Mouse (Mus musculus): ENCODE measurements at regions not wholly inside any gene's neighbourhood (a gene's known extent, or its start where the extent isn't known, plus 50 kb on each side); places are given as distances from the start of the nearest gene placed in this dataset.

DNA sequence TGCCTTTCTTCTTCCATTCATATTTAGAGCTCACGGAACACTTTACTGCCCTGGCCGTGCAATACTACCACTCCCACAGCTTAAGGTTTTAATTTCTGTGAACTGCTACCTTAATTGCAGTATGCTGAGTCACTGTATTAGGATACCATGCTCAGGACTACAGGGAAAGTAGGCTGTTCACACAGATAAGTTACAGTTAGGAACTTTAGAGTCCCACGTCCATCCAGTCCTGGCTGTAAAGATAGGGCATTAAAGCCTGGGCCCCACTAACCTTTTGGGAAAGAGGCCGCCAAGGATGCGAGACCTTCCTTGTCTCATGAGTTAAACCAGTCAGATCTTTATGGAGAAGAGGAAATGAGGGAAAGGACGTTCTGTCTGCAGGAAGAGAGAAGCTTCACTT, 574.6 kb downstream of the Stpg2 start:
- Histone ChIP-seq H3K9me3 (replicated peaks) (no peaks in the 10 kb centered on the region), H3K4me2 (no peak overlapping the region), H3K36me3 (replicated peaks) (no peaks in the 10 kb centered on the region), H3K9ac (no peak overlapping the region), H3K27ac (replicated peaks) (no peak overlapping the region), H3K4me3 (replicated peaks) (no peak overlapping the region), H3K4me1 (replicated peaks) (no peaks in the 10 kb centered on the region), H3K27me3 (no peaks in the 10 kb centered on the region)
- peak; percentile 28; the same call in 1 of the 2 replicates for ATAC-seq (ENCODE audit: insufficient read depth)
- 44% methylated on average over 6 of the region's 6 CpGs for WGBS (ENCODE audit: insufficient replicate concordance)

DNA sequence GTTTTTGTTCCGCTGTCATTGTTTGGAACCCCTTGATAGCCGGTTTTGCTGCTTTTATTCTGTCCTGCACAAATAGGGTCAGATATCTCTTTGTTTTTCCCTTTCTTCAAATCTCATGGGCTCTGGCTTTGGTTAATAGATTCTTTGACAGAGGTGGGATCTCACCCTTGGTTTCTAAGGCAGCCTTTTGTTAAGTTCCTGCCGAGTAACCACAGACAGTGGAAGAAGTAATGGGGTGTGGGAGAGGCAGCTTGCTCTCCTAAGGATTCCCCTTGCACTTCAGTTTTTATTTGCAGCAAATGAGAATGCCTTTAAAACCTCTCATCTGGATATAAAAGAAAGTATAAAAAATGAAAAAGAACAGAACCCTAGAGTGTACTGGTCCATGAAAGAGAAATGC, 577.9 kb downstream of the Stpg2 start:
- no peak overlapping the region for H3K9ac ChIP-seq
- H3K9me3 ChIP-seq (replicated peaks), result no peaks in the 10 kb centered on the region
- no peak overlapping the region for H3K4me3 ChIP-seq (replicated peaks)
- H3K4me1 ChIP-seq (replicated peaks), result no peaks in the 10 kb centered on the region
- H3K4me2 ChIP-seq, result no peak overlapping the region
- WGBS (ENCODE audit: insufficient replicate concordance), result 66% methylated on average over 3 of the region's 3 CpGs
- no peak for ATAC-seq (ENCODE audit: insufficient read depth)
- no peaks in the 10 kb centered on the region for H3K27me3 ChIP-seq
- no peak overlapping the region for H3K27ac ChIP-seq (replicated peaks)
- H3K36me3 ChIP-seq (replicated peaks), result no peaks in the 10 kb centered on the region

DNA sequence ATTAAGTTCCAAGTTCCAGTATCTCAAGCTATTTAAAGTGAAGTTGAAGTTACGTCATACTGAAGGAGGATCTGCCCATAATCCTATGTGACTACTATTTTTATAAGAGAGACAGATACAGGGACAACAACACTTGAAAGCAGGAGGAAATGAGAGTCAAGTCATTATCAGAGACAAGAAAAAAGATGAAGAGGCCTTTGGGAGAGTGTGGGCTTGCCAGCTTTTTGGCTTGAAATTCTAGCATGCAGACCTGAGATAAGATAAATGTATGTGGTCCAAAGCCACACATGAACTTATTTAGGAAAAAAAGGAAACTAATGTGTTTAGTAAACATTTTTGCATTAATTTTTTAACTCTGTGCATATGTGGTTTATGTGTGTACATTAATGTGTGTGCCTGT, 581.0 kb downstream of the Stpg2 start:
- Histone ChIP-seq H3K9ac (no peak overlapping the region), H3K4me1 (replicated peaks) (no peaks in the 10 kb centered on the region), H3K4me2 (no peak overlapping the region), H3K9me3 (replicated peaks) (no peaks in the 10 kb centered on the region), H3K27me3 (no peaks in the 10 kb centered on the region), H3K4me3 (replicated peaks) (no peak overlapping the region), H3K27ac (replicated peaks) (no peak overlapping the region), H3K36me3 (replicated peaks) (no peaks in the 10 kb centered on the region)
- no peak for ATAC-seq (ENCODE audit: insufficient read depth)
- 30% methylated on average over 1 of the region's 1 CpGs for WGBS (ENCODE audit: insufficient replicate concordance)

DNA sequence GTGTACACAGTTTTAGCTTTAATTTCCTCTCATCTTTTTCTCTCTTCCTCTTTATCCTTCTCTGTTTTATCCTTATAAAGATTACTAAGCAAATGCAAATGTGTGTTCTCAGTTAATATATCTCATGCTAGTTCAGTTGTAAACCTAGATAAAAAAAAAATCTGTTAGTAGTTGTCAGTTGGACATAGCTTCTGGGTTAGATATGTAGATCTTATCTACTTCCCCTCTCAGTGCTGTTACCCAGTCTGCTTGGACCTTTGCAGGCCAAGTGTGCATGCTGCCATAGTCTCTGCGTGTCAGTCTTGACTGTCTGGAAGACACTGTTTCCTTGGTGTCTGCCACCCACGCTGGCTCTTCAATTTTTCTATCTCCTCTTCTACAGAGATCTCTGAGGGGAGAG, 583.4 kb downstream of the Stpg2 start:
- H3K36me3 ChIP-seq (replicated peaks), result no peaks in the 10 kb centered on the region
- H3K27me3 ChIP-seq, result no peaks in the 10 kb centered on the region
- H3K4me2 ChIP-seq, result no peak overlapping the region
- H3K4me3 ChIP-seq (replicated peaks), result no peak overlapping the region
- no peaks in the 10 kb centered on the region for H3K9me3 ChIP-seq (replicated peaks)
- no peaks in the 10 kb centered on the region for H3K4me1 ChIP-seq (replicated peaks)
- WGBS (ENCODE audit: insufficient replicate concordance), result 23% methylated on average over 2 of the region's 2 CpGs
- no peak overlapping the region for H3K9ac ChIP-seq
- H3K27ac ChIP-seq (replicated peaks), result no peak overlapping the region
- no peak for ATAC-seq (ENCODE audit: insufficient read depth)

- H3K27me3 ChIP-seq, result no peaks in the 10 kb centered on the region
- H3K36me3 ChIP-seq (replicated peaks), result no peaks in the 10 kb centered on the region
- 42% methylated on average over 1 of the region's 1 CpGs for WGBS (ENCODE audit: insufficient replicate concordance)
- H3K27ac ChIP-seq (replicated peaks), result no peak overlapping the region
- H3K4me1 ChIP-seq (replicated peaks), result no peaks in the 10 kb centered on the region
- no peak overlapping the region for H3K9ac ChIP-seq
- no peak overlapping the region for H3K4me3 ChIP-seq (replicated peaks)
- H3K9me3 ChIP-seq (replicated peaks), result no peaks in the 10 kb centered on the region
- no peak for ATAC-seq (ENCODE audit: insufficient read depth)
- no peak overlapping the region for H3K4me2 ChIP-seq
These were observed 591.2 kb downstream of the Stpg2 start for GRCm38 (mm10) chr3:139796685-139797084.

DNA sequence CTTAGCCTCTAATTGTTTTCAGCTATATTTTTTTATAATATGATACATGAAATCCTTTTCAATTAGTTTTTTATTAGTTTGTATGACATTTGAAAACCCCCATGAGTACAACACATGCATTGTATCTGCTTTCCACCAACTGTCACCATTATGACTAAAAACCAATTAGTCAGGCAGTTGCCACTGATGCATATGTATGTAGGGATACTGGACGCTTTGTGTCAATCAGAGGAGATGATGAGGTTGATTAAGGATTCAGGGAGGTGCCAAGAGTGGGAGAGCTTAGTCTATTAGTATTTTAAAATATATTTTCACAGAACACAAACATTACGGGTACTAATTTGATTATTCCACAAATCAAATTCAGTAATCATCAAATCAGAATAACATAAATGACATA, 593.6 kb downstream of the Stpg2 start:
- H3K9me3 ChIP-seq (replicated peaks), result no peaks in the 10 kb centered on the region
- no peak overlapping the region for H3K27ac ChIP-seq (replicated peaks)
- H3K36me3 ChIP-seq (replicated peaks), result no peaks in the 10 kb centered on the region
- no peaks in the 10 kb centered on the region for H3K27me3 ChIP-seq
- no peak for ATAC-seq (ENCODE audit: insufficient read depth)
- no peaks in the 10 kb centered on the region for H3K4me1 ChIP-seq (replicated peaks)
- H3K9ac ChIP-seq, result no peak overlapping the region
- no peak overlapping the region for H3K4me2 ChIP-seq
- no peak overlapping the region for H3K4me3 ChIP-seq (replicated peaks)
- 69% methylated on average over 2 of the region's 2 CpGs for WGBS (ENCODE audit: insufficient replicate concordance)

- H3K27ac ChIP-seq (replicated peaks), result no peak overlapping the region
- H3K27me3 ChIP-seq, result no peaks in the 10 kb centered on the region
- no peaks in the 10 kb centered on the region for H3K36me3 ChIP-seq (replicated peaks)
- H3K9ac ChIP-seq, result no peak overlapping the region
- no peaks in the 10 kb centered on the region for H3K4me1 ChIP-seq (replicated peaks)
- H3K9me3 ChIP-seq (replicated peaks), result no peaks in the 10 kb centered on the region
- no peak overlapping the region for H3K4me2 ChIP-seq
- no peak for ATAC-seq (ENCODE audit: insufficient read depth)
- WGBS (ENCODE audit: insufficient replicate concordance), result 55% methylated on average over 7 of the region's 7 CpGs
- H3K4me3 ChIP-seq (replicated peaks), result no peak overlapping the region
These were observed 597.5 kb downstream of the Stpg2 start for GRCm38 (mm10) chr3:139802716-139803710.

DNA sequence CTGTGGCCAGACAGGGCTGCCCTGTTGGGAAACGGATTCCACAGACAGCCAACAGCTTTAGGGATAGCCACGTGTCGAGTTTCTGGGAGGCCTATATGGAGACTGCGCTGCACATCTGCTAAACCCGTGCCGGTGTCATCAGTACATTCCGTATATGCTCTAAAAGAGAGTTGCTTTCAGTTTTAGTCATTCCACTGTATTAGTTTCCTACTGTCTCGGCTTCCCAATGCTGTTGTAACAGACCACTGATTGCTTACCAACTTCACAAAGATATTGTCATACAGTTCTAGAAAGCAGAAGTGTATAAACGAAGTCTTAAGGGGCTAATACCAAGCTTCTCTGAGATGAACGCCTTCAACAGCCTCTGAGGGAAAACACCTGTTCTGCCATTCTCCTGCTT, 622.5 kb downstream of the Stpg2 start:
- H3K36me3 ChIP-seq (replicated peaks), result no peaks in the 10 kb centered on the region
- no peak overlapping the region for H3K4me2 ChIP-seq
- H3K27ac ChIP-seq (replicated peaks), result no peak overlapping the region
- no peaks in the 10 kb centered on the region for H3K4me1 ChIP-seq (replicated peaks)
- 68% methylated on average over 10 of the region's 10 CpGs for WGBS (ENCODE audit: insufficient replicate concordance)
- H3K9me3 ChIP-seq (replicated peaks), result no peaks in the 10 kb centered on the region
- ATAC-seq (ENCODE audit: insufficient read depth), result no peak
- H3K4me3 ChIP-seq (replicated peaks), result no peak overlapping the region
- no peaks in the 10 kb centered on the region for H3K27me3 ChIP-seq
- no peak overlapping the region for H3K9ac ChIP-seq

DNA sequence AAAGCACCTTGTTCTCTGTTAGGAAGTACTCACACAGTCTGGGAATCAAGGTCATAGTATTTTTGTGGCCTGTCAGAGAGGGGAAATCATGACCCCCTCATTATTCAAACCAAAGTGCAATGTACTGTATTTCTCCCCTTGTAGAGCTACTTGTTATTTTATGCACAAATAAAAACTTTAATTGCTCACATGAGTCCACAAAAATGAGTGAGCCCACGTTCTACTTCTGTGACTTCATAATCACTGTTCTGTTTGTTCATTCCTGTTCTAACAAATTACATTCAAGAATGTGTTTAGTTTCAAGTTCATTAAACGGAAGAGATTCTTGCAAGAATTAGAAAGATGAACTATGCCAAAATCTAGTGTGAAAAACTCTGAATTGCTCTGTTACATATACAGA, 623.1 kb downstream of the Stpg2 start:
- Histone ChIP-seq H3K4me3 (replicated peaks) (no peak overlapping the region), H3K27me3 (no peaks in the 10 kb centered on the region), H3K9me3 (replicated peaks) (no peaks in the 10 kb centered on the region), H3K4me1 (replicated peaks) (no peaks in the 10 kb centered on the region), H3K36me3 (replicated peaks) (no peaks in the 10 kb centered on the region), H3K4me2 (no peak overlapping the region), H3K27ac (replicated peaks) (no peak overlapping the region), H3K9ac (no peak overlapping the region)
- ATAC-seq (ENCODE audit: insufficient read depth), result no peak
- 54% methylated on average over 2 of the region's 2 CpGs for WGBS (ENCODE audit: insufficient replicate concordance)

DNA sequence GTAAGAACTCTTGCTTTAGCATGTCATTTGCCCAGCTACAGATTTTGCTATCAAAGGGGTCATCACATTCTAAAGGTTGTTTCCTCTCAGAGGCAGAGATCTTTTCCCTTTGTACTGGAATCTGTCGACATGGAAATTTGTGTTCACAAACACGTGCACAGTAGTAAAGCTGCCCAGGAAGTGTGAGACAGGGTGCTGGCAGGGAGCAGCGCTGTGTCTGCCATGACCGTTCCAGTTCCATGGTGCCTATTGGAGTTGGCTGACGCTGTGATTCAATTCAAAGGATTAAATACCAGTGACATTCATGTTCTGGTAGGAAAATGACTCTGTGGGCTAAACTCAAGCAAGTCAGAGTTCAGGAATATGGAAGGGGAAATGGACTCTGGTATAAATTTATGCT, 627.1 kb downstream of the Stpg2 start:
- WGBS (ENCODE audit: insufficient replicate concordance), result 64% methylated on average over 5 of the region's 5 CpGs
- Histone ChIP-seq H3K4me1 (replicated peaks) (no peaks in the 10 kb centered on the region), H3K9ac (no peak overlapping the region), H3K27ac (replicated peaks) (no peak overlapping the region), H3K4me2 (no peak overlapping the region), H3K36me3 (replicated peaks) (no peaks in the 10 kb centered on the region), H3K27me3 (no peaks in the 10 kb centered on the region), H3K9me3 (replicated peaks) (no peaks in the 10 kb centered on the region), H3K4me3 (replicated peaks) (no peak overlapping the region)
- no peak for ATAC-seq (ENCODE audit: insufficient read depth)

GRCm38 (mm10) chr3:139842015-139842414, 636.5 kb downstream of the Stpg2 start:
- H3K4me2 ChIP-seq, result no peak overlapping the region
- WGBS (ENCODE audit: insufficient replicate concordance), result 53% methylated on average over 3 of the region's 3 CpGs
- no peaks in the 10 kb centered on the region for H3K9me3 ChIP-seq (replicated peaks)
- H3K27ac ChIP-seq (replicated peaks), result no peak overlapping the region
- no peaks in the 10 kb centered on the region for H3K4me1 ChIP-seq (replicated peaks)
- H3K27me3 ChIP-seq, result no peaks in the 10 kb centered on the region
- no peak overlapping the region for H3K9ac ChIP-seq
- H3K4me3 ChIP-seq (replicated peaks), result no peak overlapping the region
- no peak for ATAC-seq (ENCODE audit: insufficient read depth)
- H3K36me3 ChIP-seq (replicated peaks), result no peaks in the 10 kb centered on the region

Data from liver, embryonic 15.5 days (tissue).